Mouse (Mus musculus): ENCODE results near the gene Pik3c2a. TPM values are rescaled to one million over a fixed set of nuclear protein-coding genes. Genes with fewer than 3 reads are reported as not detected.

Pik3c2a gene
- polyA plus RNA-seq, 1 experiment from 2014 or later, result 21.5 TPM

DNA sequence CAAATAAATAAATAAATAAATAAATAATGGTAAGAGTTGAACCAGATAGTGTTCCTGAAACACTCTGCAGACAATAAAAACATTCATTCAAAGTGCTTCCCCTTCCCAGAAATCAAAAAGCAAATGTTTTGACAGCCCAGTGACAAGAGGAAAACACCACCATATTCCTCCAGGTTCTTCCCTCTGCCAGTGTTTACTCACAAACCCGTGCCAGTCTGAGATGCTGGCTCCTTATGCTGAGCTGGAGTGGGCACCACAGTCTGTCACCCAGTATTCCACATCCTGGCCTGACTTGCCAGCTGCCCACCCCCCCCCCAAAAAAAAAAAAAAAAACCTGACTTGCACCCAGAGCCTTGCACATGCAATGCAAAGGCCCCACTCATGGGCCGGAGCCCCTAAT, 144.4 kb downstream of the Pik3c2a start:
- no peaks in the 10 kb centered on the region for H3K9me3 ChIP-seq (ENCODE audit: control insufficient read depth, low read length)
- no peaks in the 10 kb centered on the region for H3K36me3 ChIP-seq (ENCODE audit: control insufficient read depth, insufficient read depth, low read length)
- ATAC-seq (ENCODE audit: low read depth), result no peak
- H3K27me3 ChIP-seq (replicated peaks; ENCODE audit: control insufficient read depth, insufficient read depth, low read length), result no peaks in the 10 kb centered on the region
- no peak overlapping the region for H3K27ac ChIP-seq (replicated peaks; ENCODE audit: low read depth, low read length)
- 95% methylated on average over 2 of the region's 2 CpGs for WGBS
- H3K4me1 ChIP-seq (ENCODE audit: control insufficient read depth, insufficient read depth, low read length), result no peaks in the 10 kb centered on the region
- H3K4me2 ChIP-seq (ENCODE audit: low read depth, low read length), result no peak overlapping the region
- no peak overlapping the region for H3K9ac ChIP-seq (ENCODE audit: low read depth, low read length)
- H3K4me3 ChIP-seq (ENCODE audit: low read depth, low read length), result no peak overlapping the region
- DNase-seq (ENCODE audit: low spot score), result no peak

DNA sequence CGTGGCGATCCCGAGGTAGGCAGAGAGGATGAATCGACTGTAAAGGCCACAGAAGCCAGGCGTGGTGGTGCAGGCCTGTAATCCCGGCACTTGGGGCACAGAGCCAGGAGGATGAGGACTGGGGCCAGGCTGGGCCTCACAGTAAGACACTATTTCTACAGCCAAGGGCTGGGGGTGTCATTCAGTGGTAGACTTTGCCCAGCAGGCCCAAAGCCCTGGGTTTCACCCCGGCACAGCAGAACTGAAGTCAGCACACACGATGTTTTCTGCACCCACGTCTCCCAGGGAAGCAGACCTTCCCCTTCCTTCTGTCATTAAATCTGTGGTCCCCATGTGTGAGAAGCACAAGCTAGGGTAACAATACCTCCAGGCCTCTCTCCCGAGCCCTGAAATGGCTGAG, 144.9 kb downstream of the Pik3c2a start:
- no peak overlapping the region for H3K4me2 ChIP-seq (ENCODE audit: low read depth, low read length)
- H3K36me3 ChIP-seq (ENCODE audit: control insufficient read depth, insufficient read depth, low read length), result no peaks in the 10 kb centered on the region
- no peaks in the 10 kb centered on the region for H3K9me3 ChIP-seq (ENCODE audit: control insufficient read depth, low read length)
- 74% methylated on average over 9 of the region's 10 CpGs for WGBS
- no peaks in the 10 kb centered on the region for H3K27me3 ChIP-seq (replicated peaks; ENCODE audit: control insufficient read depth, insufficient read depth, low read length)
- no peak overlapping the region for H3K4me3 ChIP-seq (ENCODE audit: low read depth, low read length)
- H3K27ac ChIP-seq (replicated peaks; ENCODE audit: low read depth, low read length), result no peak overlapping the region
- ATAC-seq (ENCODE audit: low read depth), result no peak
- no peak overlapping the region for H3K9ac ChIP-seq (ENCODE audit: low read depth, low read length)
- H3K4me1 ChIP-seq (ENCODE audit: control insufficient read depth, insufficient read depth, low read length), result no peaks in the 10 kb centered on the region
- DNase-seq (ENCODE audit: low spot score), result no peak

DNA sequence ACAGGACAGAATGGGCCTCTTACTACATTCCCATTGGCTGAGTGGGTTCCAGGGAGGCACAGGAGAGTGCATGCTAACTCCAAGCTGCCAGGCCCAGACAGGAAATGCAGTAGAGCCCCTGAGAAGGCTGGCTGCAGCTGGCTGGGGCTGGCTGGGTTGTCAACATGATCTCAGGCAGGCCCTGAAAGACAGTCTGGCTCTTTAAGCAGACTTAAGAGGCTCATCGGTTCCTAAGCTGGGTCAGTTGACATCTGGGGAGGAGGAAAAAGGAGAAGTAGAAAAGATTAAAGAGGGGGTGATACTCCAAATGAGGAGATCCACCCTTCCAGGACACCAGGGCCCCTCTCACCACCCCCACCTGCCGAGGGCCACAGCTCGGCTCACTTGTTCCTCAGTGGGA, 148.3 kb downstream of the Pik3c2a start:
- peak; percentile 60 for DNase-seq (ENCODE audit: low spot score)
- peak; percentile 69; the same call in 1 of the 2 replicates for ATAC-seq (ENCODE audit: low read depth)
- Histone ChIP-seq H3K27me3 (replicated peaks; ENCODE audit: control insufficient read depth, insufficient read depth, low read length) (no peaks in the 10 kb centered on the region), H3K36me3 (ENCODE audit: control insufficient read depth, insufficient read depth, low read length) (no peaks in the 10 kb centered on the region), H3K4me1 (ENCODE audit: control insufficient read depth, insufficient read depth, low read length) (no peaks in the 10 kb centered on the region), H3K4me2 (ENCODE audit: low read depth, low read length) (no peak overlapping the region), H3K4me3 (ENCODE audit: low read depth, low read length) (no peak overlapping the region), H3K27ac (replicated peaks; ENCODE audit: low read depth, low read length) (no peak overlapping the region; the same call in 1 of the 2 replicates), H3K9ac (ENCODE audit: low read depth, low read length) (0 out of 2 replicates have a peak overlapping the region, but pooled peaks have one; percentile 32), H3K9me3 (ENCODE audit: control insufficient read depth, low read length) (no peaks in the 10 kb centered on the region)
- WGBS, result 44% methylated on average over 3 of the region's 3 CpGs

- H3K9ac ChIP-seq (ENCODE audit: low read depth, low read length), result no peak overlapping the region
- ATAC-seq (ENCODE audit: low read depth), result no peak
- H3K36me3 ChIP-seq (ENCODE audit: control insufficient read depth, insufficient read depth, low read length), result no peaks in the 10 kb centered on the region
- no peaks in the 10 kb centered on the region for H3K27me3 ChIP-seq (replicated peaks; ENCODE audit: control insufficient read depth, insufficient read depth, low read length)
- DNase-seq (ENCODE audit: low spot score), result no peak
- H3K27ac ChIP-seq (replicated peaks; ENCODE audit: low read depth, low read length), result no peak overlapping the region
- no peak overlapping the region for H3K4me3 ChIP-seq (ENCODE audit: low read depth, low read length)
- no peaks in the 10 kb centered on the region for H3K4me1 ChIP-seq (ENCODE audit: control insufficient read depth, insufficient read depth, low read length)
- WGBS, result 23% methylated on average over 5 of the region's 5 CpGs
- H3K4me2 ChIP-seq (ENCODE audit: low read depth, low read length), result no peak overlapping the region
- no peaks in the 10 kb centered on the region for H3K9me3 ChIP-seq (ENCODE audit: control insufficient read depth, low read length)
Measured at GRCm38 (mm10) chr7:116292377-116292776, 150.9 kb downstream of the Pik3c2a start.

GRCm38 (mm10) chr7:116290559-116290958, 152.7 kb downstream of the Pik3c2a start:
- DNase-seq (ENCODE audit: low spot score) (no peak), ATAC-seq (ENCODE audit: low read depth) (no peak)
- H3K4me3 ChIP-seq (ENCODE audit: low read depth, low read length), result no peak overlapping the region
- 81% methylated on average over 1 of the region's 1 CpGs for WGBS
- no peaks in the 10 kb centered on the region for H3K27me3 ChIP-seq (replicated peaks; ENCODE audit: control insufficient read depth, insufficient read depth, low read length)
- H3K9me3 ChIP-seq (ENCODE audit: control insufficient read depth, low read length), result no peaks in the 10 kb centered on the region
- no peak overlapping the region for H3K9ac ChIP-seq (ENCODE audit: low read depth, low read length)
- H3K4me2 ChIP-seq (ENCODE audit: low read depth, low read length), result no peak overlapping the region
- H3K4me1 ChIP-seq (ENCODE audit: control insufficient read depth, insufficient read depth, low read length), result no peaks in the 10 kb centered on the region
- H3K36me3 ChIP-seq (ENCODE audit: control insufficient read depth, insufficient read depth, low read length), result no peaks in the 10 kb centered on the region
- H3K27ac ChIP-seq (replicated peaks; ENCODE audit: low read depth, low read length), result no peak overlapping the region

DNA sequence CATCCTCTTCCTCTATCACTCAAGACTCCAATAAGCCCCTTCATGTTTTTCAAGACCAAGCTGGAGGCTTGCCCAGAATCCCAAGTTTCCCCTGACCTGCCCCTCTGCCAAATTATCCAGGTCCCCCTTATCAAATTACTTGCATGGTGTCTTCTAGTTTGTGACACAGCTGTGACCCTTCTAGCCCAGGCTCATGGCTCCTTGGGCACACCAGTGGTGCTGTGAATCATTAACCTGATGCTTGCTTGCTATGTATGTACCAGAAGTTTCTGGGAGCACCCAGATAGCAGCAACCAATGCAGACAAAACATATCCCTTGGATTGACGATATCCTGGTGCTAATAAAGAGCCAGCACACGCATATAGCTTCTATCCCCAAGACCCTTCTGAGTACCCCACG, 154.3 kb downstream of the Pik3c2a start:
- no peaks in the 10 kb centered on the region for H3K36me3 ChIP-seq (ENCODE audit: control insufficient read depth, insufficient read depth, low read length)
- no peak overlapping the region for H3K4me2 ChIP-seq (ENCODE audit: low read depth, low read length)
- no peaks in the 10 kb centered on the region for H3K4me1 ChIP-seq (ENCODE audit: control insufficient read depth, insufficient read depth, low read length)
- H3K27ac ChIP-seq (replicated peaks; ENCODE audit: low read depth, low read length), result no peak overlapping the region
- no peak for ATAC-seq (ENCODE audit: low read depth)
- H3K4me3 ChIP-seq (ENCODE audit: low read depth, low read length), result no peak overlapping the region
- H3K9me3 ChIP-seq (ENCODE audit: control insufficient read depth, low read length), result no peaks in the 10 kb centered on the region
- H3K27me3 ChIP-seq (replicated peaks; ENCODE audit: control insufficient read depth, insufficient read depth, low read length), result no peaks in the 10 kb centered on the region
- no peak for DNase-seq (ENCODE audit: low spot score)
- 79% methylated on average over 3 of the region's 3 CpGs for WGBS
- H3K9ac ChIP-seq (ENCODE audit: low read depth, low read length), result no peak overlapping the region

- ATAC-seq (ENCODE audit: low read depth) (no peak), DNase-seq (ENCODE audit: low spot score) (no peak)
- Histone ChIP-seq H3K4me3 (ENCODE audit: low read depth, low read length) (no peak overlapping the region), H3K4me1 (ENCODE audit: control insufficient read depth, insufficient read depth, low read length) (0 out of 2 replicates have a peak, but pooled peaks cover 3% of the 10 kb centered on the region), H3K9ac (ENCODE audit: low read depth, low read length) (no peak overlapping the region), H3K36me3 (ENCODE audit: control insufficient read depth, insufficient read depth, low read length) (no peaks in the 10 kb centered on the region), H3K4me2 (ENCODE audit: low read depth, low read length) (no peak overlapping the region), H3K27me3 (replicated peaks; ENCODE audit: control insufficient read depth, insufficient read depth, low read length) (no peaks in the 10 kb centered on the region), H3K9me3 (ENCODE audit: control insufficient read depth, low read length) (no peaks in the 10 kb centered on the region), H3K27ac (replicated peaks; ENCODE audit: low read depth, low read length) (no peak overlapping the region)
- 78% methylated on average over 5 of the region's 5 CpGs for WGBS
Measured at GRCm38 (mm10) chr7:116287959-116288358, 155.3 kb downstream of the Pik3c2a start.

Other genes with a start within 250 kb of the Pik3c2a start
- 8.2 and 9.2 TPM in 2 replicates for gene Plekha7, start 135.1 kb downstream of the Pik3c2a start, polyA plus RNA-seq (2014; fragmentation: Nextera tagmentation; extraction: Ambion mirVana)
- gene Rps13, start 109.3 kb downstream of the Pik3c2a start, polyA plus RNA-seq (2014; fragmentation: Nextera tagmentation; extraction: Ambion mirVana), result 864 and 873 TPM in 2 replicates
- 28.2 and 32.8 TPM in 2 replicates for gene Nucb2, start 60.9 kb upstream of the Pik3c2a start, polyA plus RNA-seq (2014; fragmentation: Nextera tagmentation; extraction: Ambion mirVana)

All from embryonic facial prominence, embryonic 14.5 days (tissue).